Mouse (Mus musculus): ENCODE measurements around the gene Fras1.

Gene Fras1

DNA sequence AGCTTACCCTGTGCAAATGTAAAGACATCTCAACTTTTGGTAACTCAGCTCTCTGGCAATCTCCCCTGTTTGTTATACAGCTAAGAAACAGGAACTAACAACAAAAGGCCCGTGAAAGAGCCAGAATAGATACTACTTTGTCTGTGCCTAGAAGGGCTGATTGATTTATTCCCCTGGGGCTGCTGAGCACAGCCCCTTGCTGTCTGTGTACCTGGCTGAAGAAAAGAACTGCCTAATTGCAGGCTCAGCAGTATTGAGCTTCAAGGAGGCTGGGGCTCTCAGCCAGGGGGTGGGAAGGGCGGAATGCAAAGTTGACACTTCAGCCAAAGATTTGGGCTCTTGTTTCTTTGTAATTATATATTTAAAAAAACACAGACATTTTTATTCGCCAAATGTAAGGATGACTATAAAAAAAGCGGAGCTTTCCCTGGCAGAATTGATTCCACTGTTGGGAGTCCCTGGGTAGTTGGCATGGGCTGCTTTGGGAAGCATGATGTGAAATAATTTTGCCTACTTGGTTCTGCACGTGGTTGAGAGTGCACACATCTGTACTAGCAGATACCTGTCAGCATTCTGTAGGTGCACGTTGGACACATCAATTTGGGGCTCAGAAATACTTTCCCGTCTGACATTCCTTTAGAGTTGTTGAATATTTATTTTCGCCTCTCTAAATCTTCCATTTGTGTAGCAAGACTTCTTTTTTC lies 31.5 kb downstream of the Fras1 start:
- no peak for DNase-seq (ENCODE audit: extremely low spot score)

GRCm38 (mm10) chr5:96408291-96408690 lies 34.5 kb downstream of the Fras1 start:
- no peak for DNase-seq (ENCODE audit: extremely low spot score)

GRCm38 (mm10) chr5:96412754-96413394 lies 39.1 kb downstream of the Fras1 start:
- DNase-seq (ENCODE audit: extremely low spot score), result no peak

- DNase-seq (ENCODE audit: extremely low spot score), result no peak
These were observed 43.4 kb downstream of the Fras1 start for GRCm38 (mm10) chr5:96417121-96417520.

GRCm38 (mm10) chr5:96421550-96421949 lies 47.8 kb downstream of the Fras1 start:
- DNase-seq (ENCODE audit: extremely low spot score), result no peak

DNA sequence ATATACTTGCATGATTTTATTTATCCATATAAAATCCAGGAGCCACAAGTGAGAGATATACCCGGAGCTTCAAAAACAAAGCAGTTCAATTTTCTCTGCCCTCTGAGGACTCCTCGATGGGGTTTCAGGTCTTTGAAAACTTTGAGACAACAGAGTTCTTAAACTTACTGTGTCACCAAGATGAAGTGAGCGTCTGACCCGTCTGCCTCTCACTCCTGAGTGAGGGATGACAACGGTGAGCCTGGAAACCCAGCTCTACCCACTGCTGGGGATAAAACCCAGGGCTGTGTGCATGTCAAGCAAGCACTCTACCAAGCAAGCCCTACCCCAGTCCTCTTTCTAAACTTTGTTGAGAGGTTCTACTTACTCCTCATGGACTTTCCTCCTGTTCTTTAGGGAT lies 49.0 kb downstream of the Fras1 start:
- DNase-seq (ENCODE audit: extremely low spot score), result no peak

- DNase-seq (ENCODE audit: extremely low spot score), result no peak
These were observed 51.6 kb downstream of the Fras1 start for GRCm38 (mm10) chr5:96425391-96425790.

GRCm38 (mm10) chr5:96429532-96430141 lies 55.9 kb downstream of the Fras1 start:
- DNase-seq (ENCODE audit: extremely low spot score), result no peak

- DNase-seq (ENCODE audit: extremely low spot score), result no peak
These were observed 64.1 kb downstream of the Fras1 start for GRCm38 (mm10) chr5:96437870-96438269.

GRCm38 (mm10) chr5:96439811-96440210 lies 66.1 kb downstream of the Fras1 start:
- DNase-seq (ENCODE audit: extremely low spot score), result no peak

GRCm38 (mm10) chr5:96447460-96447859 lies 73.7 kb downstream of the Fras1 start:
- no peak for DNase-seq (ENCODE audit: extremely low spot score)

- DNase-seq (ENCODE audit: extremely low spot score), result no peak
These were observed 78.3 kb downstream of the Fras1 start for GRCm38 (mm10) chr5:96452027-96452426.

GRCm38 (mm10) chr5:96453386-96453785 lies 79.6 kb downstream of the Fras1 start:
- DNase-seq (ENCODE audit: extremely low spot score), result no peak

DNA sequence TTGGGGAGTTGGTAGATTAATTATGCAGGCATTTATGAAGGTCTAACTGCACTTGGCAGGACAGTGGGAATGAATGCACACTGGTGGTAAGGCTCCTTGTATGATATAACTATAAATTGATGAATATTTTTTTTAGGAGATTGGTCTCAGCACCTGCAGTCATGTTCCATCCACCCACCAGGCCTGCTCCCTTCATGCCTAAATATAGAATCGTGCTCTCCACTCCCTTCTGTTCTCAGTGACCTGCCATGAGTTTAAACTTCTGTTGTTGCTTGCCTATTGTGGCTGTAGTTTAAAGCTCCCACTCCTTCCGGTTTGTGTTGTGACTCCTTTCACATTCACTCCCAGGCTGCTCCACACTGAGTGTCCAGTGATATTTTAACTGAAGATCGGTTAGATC lies 80.7 kb downstream of the Fras1 start:
- DNase-seq (ENCODE audit: extremely low spot score), result no peak

DNA sequence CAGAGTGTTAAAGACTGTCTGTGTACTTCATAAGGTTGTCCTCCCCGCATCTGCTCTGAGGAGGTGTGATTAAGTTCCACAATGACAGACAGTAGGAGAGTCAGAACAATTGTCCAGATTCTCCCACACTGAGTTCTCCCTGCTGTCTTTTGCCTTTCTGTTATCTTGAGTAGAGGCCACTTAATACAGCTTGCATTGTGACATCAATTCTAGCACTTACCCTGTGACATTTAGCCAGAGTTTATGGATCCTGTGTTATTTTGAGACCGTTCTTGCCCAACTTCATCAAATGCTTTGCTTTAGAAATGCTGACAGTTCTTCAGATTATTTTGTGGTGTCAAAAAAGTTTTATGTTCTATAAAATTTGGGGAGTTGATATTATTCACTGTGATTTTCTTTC lies 81.5 kb downstream of the Fras1 start:
- no peak for DNase-seq (ENCODE audit: extremely low spot score)

GRCm38 (mm10) chr5:96457436-96457958 lies 83.7 kb downstream of the Fras1 start:
- no peak for DNase-seq (ENCODE audit: extremely low spot score)

DNA sequence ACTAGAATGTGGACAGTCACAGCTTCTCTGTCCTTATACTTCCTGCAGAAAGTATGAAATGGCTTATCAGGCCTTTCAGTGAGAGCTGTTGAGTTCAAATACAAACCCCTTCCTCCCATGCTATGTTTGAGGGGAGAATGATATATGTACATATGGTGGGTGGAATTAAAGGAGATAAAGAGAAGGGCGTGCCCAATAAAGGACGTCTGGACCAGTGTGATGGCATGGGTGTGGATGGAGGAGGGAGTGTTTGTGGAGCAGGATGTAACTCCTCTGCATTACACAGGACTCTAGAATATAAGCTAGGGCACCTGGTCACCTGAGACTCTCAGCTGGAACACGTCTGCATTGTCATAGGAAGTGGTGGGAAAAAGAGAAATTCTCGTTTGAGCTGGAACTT lies 85.8 kb downstream of the Fras1 start:
- no peak for DNase-seq (ENCODE audit: extremely low spot score)

GRCm38 (mm10) chr5:96462197-96462596 lies 88.4 kb downstream of the Fras1 start:
- DNase-seq (ENCODE audit: extremely low spot score), result no peak

GRCm38 (mm10) chr5:96466461-96466860 lies 92.7 kb downstream of the Fras1 start:
- DNase-seq (ENCODE audit: extremely low spot score), result peak; percentile 12

- no peak for DNase-seq (ENCODE audit: extremely low spot score)
These were observed 98.2 kb downstream of the Fras1 start for GRCm38 (mm10) chr5:96471995-96472394.

DNA sequence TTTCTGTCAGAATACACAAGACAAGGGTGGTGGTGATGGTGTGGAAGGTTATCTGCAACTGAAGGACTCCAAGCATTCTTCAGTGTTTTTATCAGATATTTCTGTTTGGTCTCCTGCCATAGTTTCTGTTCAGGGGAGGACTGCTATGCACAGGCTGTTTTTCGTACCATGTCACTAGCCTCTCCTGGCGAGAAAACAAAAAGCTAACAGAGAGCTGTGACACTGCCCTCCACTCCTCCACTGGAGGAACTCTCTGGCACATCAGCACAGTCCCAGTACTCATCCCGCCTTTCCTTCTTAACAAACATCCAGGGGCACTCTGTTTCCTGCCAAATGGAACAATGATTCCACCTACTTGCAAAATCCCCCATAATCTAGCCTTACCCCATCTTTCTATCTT lies 101.7 kb downstream of the Fras1 start:
- DNase-seq (ENCODE audit: extremely low spot score), result no peak

GRCm38 (mm10) chr5:96479003-96479402 lies 105.2 kb downstream of the Fras1 start:
- no peak for DNase-seq (ENCODE audit: extremely low spot score)

GRCm38 (mm10) chr5:96481159-96481558 lies 107.4 kb downstream of the Fras1 start:
- no peak for DNase-seq (ENCODE audit: extremely low spot score)
